Mouse (Mus musculus) erythroblast, embryonic 14.5 days (primary cell): Measurements from ENCODE around the gene Fbxl16.

Source experiments
- GATA1 ChIP-seq: IDR thresholded peaks from 2 replicates; pipeline ENCODE4 v1.6.1; 2012; ENCODE audit warnings: low read length, inconsistent platforms, mixed read lengths
- TAL1 ChIP-seq: IDR thresholded peaks from 3 replicates; pipeline ENCODE4 v1.6.1; 2012; ENCODE audit warnings: low read length, inconsistent platforms, mixed read lengths

- no peak for TF ChIP-seq GATA1
- TF ChIP-seq TAL1, result no peak
Observed at GRCm38 (mm10) chr17:25792615-25793014, 16.3 kb upstream of the Fbxl16 start, which contains the start of gene Fam173a.
